Mouse (Mus musculus): ENCODE measurements around the gene Prkar2b. TPM values are rescaled to one million over a fixed set of nuclear protein-coding genes. Genes with fewer than 3 reads are reported as not detected.

Prkar2b gene
- 31.4 and 34.6 TPM in 2 replicates for polyA plus RNA-seq (2012; rRNA removed)

DNA sequence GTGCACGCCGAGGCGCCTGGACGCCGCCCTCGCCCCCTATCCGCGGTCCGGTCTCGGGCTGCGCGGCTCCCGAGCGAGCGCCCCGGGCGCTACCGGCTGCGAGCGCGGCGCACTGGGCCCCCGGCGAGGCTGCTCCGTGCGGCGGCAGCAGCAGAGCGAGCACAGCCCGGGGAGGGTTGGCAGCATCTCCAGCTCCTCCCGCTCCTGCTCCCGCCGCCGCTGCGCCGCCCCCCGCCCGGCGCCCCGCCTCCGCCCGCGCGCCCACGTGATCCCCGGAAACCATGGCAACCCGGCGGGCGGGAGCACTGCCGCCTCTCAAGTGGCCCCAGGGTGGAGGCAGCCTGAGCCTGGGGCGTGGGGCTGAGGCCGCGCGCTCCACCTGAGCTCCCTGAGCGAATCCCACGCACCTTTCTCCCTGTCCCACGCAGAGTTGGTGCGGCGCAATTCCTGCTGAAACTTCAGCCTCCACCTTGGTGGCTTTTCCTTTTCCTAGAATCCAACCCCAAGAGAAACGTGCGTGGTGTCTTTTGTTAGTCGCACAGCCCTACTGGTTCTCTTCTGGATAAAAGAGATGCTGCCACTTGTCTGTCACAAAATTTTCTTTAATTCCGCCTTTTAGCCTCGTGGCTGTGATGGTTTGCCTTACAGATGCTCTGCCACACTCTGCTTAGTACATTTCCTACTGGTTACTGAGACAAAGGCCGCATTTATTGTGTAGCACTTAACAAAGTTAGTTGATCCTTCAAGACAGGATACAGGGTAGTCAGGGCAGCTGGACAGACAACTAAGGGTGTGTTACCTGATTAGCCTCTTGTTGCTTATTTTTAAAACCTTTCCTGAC is at the start of gene Prkar2b:
Gene Prkar2b, minus strand, starts transcription at position 207 of the 841 bp plus-strand sequence.
- peak; percentile 73 to 95 for DNase-seq (ENCODE audit: extremely low spot score in 1 of 2, low spot score in 1 of 2)

GRCm38 (mm10) chr12:32109201-32109600 is 48.1 kb upstream of the Prkar2b start:
- no peak for DNase-seq (ENCODE audit: extremely low spot score in 1 of 2, low spot score in 1 of 2)

DNA sequence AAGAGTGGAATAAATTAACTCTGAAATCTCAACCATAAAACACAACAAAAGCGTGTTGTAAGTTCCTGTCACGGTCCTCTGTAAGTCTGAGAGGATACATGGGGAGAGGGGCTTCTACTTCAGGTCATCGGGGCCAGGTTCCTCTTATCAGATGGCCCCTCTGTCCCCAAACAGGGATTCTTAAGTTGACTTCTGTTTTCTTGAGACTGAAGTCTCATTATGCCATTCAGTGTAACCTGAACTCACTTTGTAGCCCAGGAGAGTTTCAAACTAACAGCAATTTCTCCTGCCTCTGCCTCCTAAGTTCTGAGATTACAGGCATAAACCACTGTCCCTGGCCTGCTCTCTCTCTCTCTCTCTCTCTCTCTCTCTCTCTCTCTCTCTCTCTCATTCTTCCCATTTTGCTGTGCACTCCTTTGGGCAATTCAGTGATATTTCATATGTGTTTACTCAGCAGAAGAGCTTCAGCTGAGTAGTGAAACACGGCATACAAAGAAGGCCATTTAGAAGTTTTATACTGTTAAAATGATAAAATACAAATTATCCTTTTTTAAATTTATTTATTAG is 43.9 kb upstream of the Prkar2b start:
- DNase-seq (ENCODE audit: extremely low spot score in 1 of 2, low spot score in 1 of 2): no peak

DNA sequence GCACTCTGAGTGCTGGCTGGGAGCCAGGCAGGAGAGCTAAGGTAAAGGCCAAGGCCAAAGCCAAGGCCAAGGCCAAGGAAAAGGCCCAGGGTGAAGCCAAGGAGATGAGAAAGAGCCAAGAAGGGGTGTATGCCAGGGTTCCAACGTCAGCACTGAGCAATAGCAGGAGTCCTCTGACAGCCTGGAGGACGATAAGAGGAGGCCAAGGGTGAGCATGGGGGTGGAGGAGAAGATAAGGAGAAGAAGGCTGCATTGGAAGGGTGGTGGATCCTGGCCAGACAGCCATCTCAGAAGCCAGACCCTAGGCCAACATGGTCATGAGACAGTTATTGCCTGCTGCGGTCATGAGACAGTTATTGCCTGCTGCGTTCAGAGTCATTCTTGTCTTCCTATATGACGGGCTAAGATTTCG is 43.4 kb upstream of the Prkar2b start:
- DNase-seq (ENCODE audit: extremely low spot score in 1 of 2, low spot score in 1 of 2): no peak

- DNase-seq (ENCODE audit: extremely low spot score in 1 of 2, low spot score in 1 of 2): no peak
Observed at GRCm38 (mm10) chr12:32101306-32101705, 40.2 kb upstream of the Prkar2b start.

DNA sequence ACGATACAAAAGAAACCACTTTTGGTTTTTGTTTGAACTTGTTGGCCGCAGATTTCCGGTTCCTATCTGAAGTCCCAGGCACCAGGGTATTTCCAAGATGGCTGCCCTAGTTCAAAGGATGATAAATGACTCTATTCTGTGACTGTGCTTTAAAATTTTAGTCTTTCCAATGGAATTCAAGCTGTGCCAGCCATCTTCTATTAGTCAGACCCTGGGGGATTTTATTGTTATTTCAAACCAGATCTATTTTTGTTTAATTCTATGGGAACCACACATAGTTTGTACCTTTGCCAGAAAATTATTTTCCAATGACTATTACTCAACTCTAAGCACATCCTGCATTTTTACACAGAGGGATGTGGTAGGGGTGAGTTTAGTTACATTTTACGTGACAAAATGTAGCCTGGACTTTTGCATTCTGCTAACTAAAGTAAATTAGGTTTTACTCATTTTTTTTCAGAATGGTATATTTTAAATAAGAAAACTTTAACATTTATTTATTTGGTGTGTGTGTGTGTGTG is 38.6 kb upstream of the Prkar2b start:
- no peak for DNase-seq (ENCODE audit: extremely low spot score in 1 of 2, low spot score in 1 of 2)

- DNase-seq (ENCODE audit: extremely low spot score in 1 of 2, low spot score in 1 of 2): no peak
Observed at GRCm38 (mm10) chr12:32098596-32098995, 37.5 kb upstream of the Prkar2b start.

- no peak for DNase-seq (ENCODE audit: extremely low spot score in 1 of 2, low spot score in 1 of 2)
Observed at GRCm38 (mm10) chr12:32097107-32097506, 36.0 kb upstream of the Prkar2b start.

DNA sequence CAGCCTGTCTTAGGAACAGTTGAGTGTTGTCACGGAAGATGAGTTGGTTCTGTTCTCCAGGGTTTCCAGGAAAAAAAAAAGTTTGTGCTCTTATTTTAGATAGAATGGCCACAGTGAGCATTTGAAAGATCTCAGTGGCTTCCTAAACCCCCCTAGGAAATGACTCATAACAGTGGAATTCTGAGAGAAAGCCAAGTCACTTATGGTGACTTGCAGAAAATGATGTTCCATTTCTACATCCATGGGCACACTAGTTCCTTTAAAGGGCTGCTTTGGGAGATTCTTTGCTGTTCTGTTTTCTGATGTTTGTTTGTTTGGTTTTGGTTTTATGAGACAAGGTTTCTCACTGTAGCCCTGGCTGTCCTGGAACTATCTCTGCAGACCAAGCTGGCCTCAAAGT is 34.1 kb upstream of the Prkar2b start:
- DNase-seq (ENCODE audit: extremely low spot score in 1 of 2, low spot score in 1 of 2): no peak

GRCm38 (mm10) chr12:32092452-32092851 is 31.4 kb upstream of the Prkar2b start:
- DNase-seq (ENCODE audit: extremely low spot score in 1 of 2, low spot score in 1 of 2): no peak

- DNase-seq (ENCODE audit: extremely low spot score in 1 of 2, low spot score in 1 of 2): no peak
Observed at GRCm38 (mm10) chr12:32088566-32088965, 27.5 kb upstream of the Prkar2b start.

- DNase-seq (ENCODE audit: extremely low spot score in 1 of 2, low spot score in 1 of 2): no peak
Observed at GRCm38 (mm10) chr12:32087339-32087738, 26.2 kb upstream of the Prkar2b start.

- no peak for DNase-seq (ENCODE audit: extremely low spot score in 1 of 2, low spot score in 1 of 2)
Observed at GRCm38 (mm10) chr12:32086874-32087273, 25.8 kb upstream of the Prkar2b start.

DNA sequence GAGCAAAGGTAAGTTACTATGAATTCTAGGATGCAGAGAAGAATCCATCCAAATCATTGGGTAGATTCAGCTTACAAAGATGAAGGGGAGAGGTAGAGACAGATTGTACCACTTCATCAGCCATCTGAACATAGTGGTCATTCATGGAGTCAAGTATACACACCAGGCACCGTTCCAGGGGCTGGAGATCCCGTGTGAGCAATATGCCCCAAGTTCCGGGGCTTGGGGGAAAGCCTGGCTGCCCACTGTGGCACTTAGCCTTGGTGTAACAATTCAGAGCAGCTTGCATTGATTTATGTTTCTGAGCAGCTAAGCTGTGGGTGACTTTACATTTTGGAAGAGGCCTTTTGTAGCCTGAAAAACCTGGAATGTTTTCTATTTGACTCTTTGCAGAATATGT is 24.8 kb upstream of the Prkar2b start:
- no peak for DNase-seq (ENCODE audit: extremely low spot score in 1 of 2, low spot score in 1 of 2)

DNA sequence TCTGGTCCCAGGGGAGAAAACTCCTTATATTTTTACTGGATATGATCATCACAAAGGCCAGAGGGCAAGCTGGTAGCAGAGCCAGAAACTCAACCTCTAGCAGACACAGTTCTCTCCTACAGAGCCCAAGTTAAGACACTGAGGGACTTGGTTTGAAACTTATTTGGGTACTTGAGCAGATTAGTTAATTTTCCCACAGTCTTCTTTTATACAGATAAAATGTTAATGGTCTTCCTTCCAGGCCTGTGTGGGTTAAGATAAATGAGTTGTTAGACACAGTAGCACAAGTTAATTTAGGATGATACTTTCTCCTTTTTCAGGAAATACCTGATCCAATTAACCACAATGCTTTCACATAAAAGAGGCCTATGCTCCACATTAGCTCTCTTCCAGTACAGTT is 24.1 kb upstream of the Prkar2b start:
- DNase-seq (ENCODE audit: extremely low spot score in 1 of 2, low spot score in 1 of 2): no peak

DNA sequence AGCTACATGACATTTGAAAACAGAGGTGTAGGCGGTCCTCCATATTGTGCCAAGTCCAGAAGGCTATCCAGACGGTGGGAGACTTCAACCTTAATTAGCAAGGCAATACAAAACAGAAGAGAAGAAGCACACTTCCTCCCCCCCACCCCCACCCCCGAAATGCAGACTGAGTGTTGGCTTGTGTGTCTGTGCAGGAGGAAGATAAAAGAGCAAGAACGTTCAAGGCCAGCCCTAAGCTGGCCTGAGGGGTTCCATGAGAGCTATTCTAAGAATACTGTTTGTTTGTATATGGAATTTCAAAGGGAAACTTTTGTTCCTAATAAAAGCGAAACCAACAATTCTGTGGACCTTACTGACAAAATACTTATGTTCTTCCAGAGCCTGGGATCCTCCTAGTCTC is 23.5 kb upstream of the Prkar2b start:
- peak in 1 of 2 experiments; percentile 25 for DNase-seq (ENCODE audit: extremely low spot score in 1 of 2, low spot score in 1 of 2)

- DNase-seq (ENCODE audit: extremely low spot score in 1 of 2, low spot score in 1 of 2): no peak
Observed at GRCm38 (mm10) chr12:32080692-32081091, 19.6 kb upstream of the Prkar2b start.

DNA sequence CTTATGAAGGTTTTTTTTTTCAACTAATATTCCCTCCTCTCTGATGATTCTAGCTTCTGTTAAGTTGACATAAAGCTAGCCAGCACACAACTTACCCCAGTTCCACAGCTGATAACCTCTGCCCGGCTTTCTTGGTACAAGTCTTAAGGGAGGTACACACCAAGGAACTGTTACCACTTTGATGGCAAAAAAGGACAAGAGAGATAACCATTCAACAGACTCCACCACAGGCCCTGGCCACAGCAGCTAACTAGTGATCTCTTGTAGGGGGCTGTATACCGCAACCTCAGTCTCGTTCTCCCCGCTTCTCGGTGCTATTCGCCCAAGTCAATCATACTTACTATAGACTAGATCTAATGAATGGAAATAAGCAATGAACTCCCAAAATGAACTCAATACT is 16.3 kb upstream of the Prkar2b start:
- DNase-seq (ENCODE audit: extremely low spot score in 1 of 2, low spot score in 1 of 2): no peak

- no peak for DNase-seq (ENCODE audit: extremely low spot score in 1 of 2, low spot score in 1 of 2)
Observed at GRCm38 (mm10) chr12:32075831-32076715, 15.0 kb upstream of the Prkar2b start.

- no peak for DNase-seq (ENCODE audit: extremely low spot score in 1 of 2, low spot score in 1 of 2)
Observed at GRCm38 (mm10) chr12:32074271-32074670, 13.2 kb upstream of the Prkar2b start.

- peak in 1 of 2 experiments; percentile 38 for DNase-seq (ENCODE audit: extremely low spot score in 1 of 2, low spot score in 1 of 2)
Observed at GRCm38 (mm10) chr12:32066004-32066403, 4.9 kb upstream of the Prkar2b start.
